Mouse (Mus musculus) lung, postnatal 10 days (tissue): ENCODE measurements around the gene Sfmbt2.

Experiments
- DNase-seq: peaks from one replicate; pipeline ENCODE4 v3.0.0; 2021

Sfmbt2 gene

DNA sequence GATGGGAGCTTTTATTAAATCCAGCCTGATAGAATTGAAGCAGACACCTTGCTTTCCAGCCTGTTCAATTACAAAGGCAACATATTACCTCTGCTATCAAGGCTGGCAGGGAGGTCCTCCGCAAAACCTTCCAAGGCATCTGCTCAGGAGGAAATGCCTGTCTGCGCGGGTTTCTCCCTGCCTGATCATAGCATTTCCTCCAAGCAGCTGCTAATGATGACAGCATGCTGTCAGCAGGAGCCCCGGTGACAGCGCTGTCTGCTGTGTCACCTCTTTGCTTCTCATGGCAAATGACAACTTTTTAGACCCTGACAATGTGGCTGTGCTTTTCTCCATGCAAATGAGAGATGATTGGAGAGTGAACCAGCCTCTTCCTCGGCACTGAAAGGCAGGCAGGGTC lies 199.1 kb downstream of the Sfmbt2 start:
- no peak for DNase-seq

DNA sequence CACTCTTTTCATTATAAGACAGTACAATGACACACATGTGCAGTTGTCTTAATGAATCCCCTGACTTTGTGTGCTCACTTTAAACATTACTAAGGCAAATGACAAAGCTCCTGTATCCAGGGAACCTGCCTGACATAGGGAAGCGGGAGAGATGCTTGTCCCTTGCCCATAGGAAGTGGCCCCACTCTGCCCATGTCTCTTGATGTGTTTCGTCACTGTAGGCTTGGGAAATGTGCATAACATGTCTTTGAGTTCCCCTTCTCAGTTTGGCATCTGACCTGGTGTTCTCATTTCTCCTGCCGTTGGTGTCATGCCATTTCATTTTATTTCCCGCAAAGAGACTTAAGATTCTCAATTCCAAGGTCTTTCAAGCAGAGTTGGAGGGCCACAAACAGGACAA lies 202.0 kb downstream of the Sfmbt2 start:
- DNase-seq, result no peak

DNA sequence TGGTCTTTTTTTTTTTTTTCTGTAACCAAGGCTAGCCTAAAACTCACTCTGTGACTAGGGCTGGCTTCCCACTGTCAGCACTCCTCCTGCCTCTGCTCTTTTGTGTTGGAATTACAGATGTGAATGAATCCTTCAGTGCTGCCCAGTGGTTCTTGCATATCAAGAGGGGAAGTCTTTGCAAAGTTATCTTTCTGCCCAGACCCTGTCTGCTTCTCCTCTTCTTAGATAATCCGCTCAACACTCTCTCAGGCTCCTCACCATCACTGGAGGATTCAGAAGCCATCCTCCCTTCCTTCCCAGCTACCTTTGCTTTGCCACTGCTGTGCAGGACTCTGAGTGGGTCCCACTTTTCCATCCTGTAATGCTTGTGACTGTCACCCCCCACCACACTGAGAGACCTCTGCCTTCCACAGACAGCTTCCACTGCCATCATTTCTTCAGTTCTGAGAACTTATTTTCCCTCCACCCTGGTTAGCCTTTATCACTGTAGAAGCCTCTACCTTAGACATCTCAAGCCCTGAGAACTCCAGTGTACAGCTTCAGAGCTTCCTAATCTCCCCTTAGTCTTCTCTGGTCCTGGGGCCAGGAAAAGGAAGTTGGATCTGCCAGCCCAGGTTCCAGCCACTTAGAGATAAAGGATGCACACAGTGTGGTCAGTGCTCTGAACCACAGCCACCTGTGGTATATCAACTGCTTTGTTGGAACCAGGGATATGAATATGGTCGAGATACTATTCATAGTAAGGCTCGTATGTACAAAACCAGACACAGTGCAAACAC lies 205.8 kb downstream of the Sfmbt2 start:
- no peak for DNase-seq

DNA sequence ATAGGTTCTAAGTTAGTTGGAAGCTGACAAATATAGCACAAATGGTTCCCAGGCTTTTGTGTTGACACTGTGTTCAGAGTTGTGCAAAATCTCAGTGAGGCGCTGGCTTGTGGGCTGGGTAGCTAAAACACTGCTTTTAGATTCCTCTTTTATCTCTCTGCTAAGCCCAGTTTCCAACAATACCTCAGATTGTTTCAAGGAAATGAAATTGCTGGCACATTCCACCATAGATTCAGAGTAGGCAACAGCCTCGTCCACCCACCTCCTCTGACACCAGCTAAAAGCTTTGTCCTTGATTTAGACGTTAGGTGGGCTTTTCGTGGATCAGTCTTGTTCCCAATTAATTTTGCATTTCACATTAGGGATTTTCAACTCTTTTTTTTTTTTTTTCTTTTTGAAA lies 212.4 kb downstream of the Sfmbt2 start:
- DNase-seq, result no peak

DNA sequence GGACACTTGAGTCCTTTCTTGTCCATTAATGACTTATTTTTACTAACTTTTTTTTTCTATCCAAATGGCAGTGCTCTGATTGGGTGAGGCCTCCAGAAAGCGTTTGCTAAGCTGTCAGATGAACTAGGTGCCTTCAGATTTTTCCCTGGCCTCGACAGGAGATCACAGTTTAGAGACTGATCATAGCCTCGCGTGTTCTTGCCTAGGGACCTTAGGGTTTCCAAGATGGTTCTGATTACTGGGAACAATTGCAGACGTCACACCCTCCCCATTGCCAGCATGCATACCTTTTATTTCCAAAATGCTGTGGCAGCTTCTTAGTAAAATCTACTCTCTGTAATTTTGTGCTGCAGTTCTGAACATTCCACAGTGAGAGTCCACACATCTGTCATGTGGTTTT lies 212.8 kb downstream of the Sfmbt2 start:
- no peak for DNase-seq

DNA sequence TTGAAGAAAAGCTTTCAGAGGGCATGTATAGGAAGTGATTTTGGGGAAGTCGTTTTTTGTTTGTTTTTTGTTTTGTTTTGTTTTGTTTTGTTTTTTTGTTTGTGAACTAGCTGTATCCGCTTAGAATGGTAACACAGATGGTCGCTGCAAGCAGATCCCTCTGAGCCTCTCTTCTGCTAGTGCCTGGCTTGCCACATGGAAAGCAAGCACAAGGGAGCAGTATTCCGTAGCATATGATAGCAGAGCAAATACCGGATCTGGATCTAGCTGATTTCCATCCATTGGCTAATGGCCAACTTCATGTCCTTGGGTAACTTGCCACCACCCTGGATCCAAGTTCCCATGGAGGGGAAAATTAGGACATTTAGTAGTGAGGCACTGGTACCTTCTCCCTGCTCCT lies 221.0 kb downstream of the Sfmbt2 start:
- DNase-seq, result no peak

DNA sequence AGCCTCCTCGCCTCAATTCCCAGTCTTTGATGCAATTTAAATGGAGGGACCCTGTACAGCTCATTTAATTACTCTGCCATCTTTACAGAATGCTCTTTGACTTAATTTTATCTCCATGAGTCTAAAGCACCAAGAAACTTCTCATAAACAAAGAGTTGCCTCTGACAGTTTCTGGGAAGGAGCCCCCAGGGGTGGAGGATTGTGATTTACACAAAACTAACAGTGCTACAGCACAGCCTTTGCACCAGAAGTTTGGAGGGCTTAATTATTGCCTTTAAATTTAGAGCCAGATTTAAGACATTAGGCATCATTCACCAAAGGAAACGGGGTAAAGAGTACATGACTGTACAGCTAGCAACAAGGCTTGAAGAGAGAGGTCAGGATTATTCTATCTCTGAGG lies 245.2 kb downstream of the Sfmbt2 start:
- no peak for DNase-seq
